Mouse (Mus musculus): ENCODE results near the gene Gm11555. TPM values are rescaled to one million over a fixed set of nuclear protein-coding genes. Genes with fewer than 3 reads are reported as not detected.
"Not testable (repeated sequence)": the region's sequence is repeated elsewhere in the genome, so short reads cannot be mapped to it uniquely, and the experiment has no call there.

Gene Gm11555
- total RNA-seq (2014; fragmentation: Nextera tagmentation) (not detected in 2 replicates), total RNA-seq (2017) (not detected in 2 replicates), polyA plus RNA-seq (2012) (not detected in 2 replicates)

GRCm38 (mm10) chr11:99650136-99650535, at the start of gene Gm11555:
Gm11555 (minus strand) TSS chr11:99650236.
- TF ChIP-seq GATA1 (IDR thresholded peaks at IDR 0.05; ENCODE audit: borderline replicate concordance, low read length), result no peak
- TF ChIP-seq GATA2 (IDR thresholded peaks at IDR 0.05; ENCODE audit: borderline replicate concordance, low read depth, low read length), result no peak
- TF ChIP-seq TAL1 (conservative IDR thresholded peaks at IDR 0.05; ENCODE audit: low read depth, low read length), result no peak
- no peak for TF ChIP-seq CTCF (IDR thresholded peaks at IDR 0.05; ENCODE audit: low read depth, low read length)
- TF ChIP-seq POLR2AphosphoS5 (IDR thresholded peaks at IDR 0.05; ENCODE audit: insufficient replicate concordance, low read depth, low read length), result no peak
- DNase-seq (ENCODE audit: low spot score) (no peak), ATAC-seq (ENCODE audit: extremely low read depth, insufficient number of reproducible peaks, low FRiP score, poor library complexity, severe bottlenecking) (no peak)
- Histone ChIP-seq H3K4me1 (ENCODE audit: insufficient read depth, low read depth, low read length) (no peaks in the 10 kb centered on the region), H3K9me3 (replicated peaks) (peaks cover 14% of the 10 kb centered on the region), H3K4me3 (ENCODE audit: low read depth, low read length) (no peak within 1 kb of the TSS), H3K27me3 (ENCODE audit: insufficient read depth, low read length) (no peaks in the 10 kb centered on the region), H3K36me3 (replicated peaks) (no peaks in the 10 kb centered on the region)

GRCm38 (mm10) chr11:99690463-99690862, 40.4 kb upstream of the Gm11555 start, which contains the start of gene Gm14190:
Gm14190 (minus strand) TSS chr11:99690740.
- DNase-seq (ENCODE audit: low spot score) (no peak), ATAC-seq (ENCODE audit: extremely low read depth, insufficient number of reproducible peaks, low FRiP score, poor library complexity, severe bottlenecking) (no peak)
- no peaks in the 10 kb centered on the region for H3K36me3 ChIP-seq (replicated peaks)
- no peaks in the 10 kb centered on the region for H3K4me1 ChIP-seq (ENCODE audit: insufficient read depth, low read depth, low read length)
- no peaks in the 10 kb centered on the region for H3K27me3 ChIP-seq (ENCODE audit: insufficient read depth, low read length)
- no peak within 1 kb of the TSS for H3K4me3 ChIP-seq (ENCODE audit: low read depth, low read length)
- TF ChIP-seq CTCF (IDR thresholded peaks at IDR 0.05; ENCODE audit: low read depth, low read length) (no peak), POLR2AphosphoS5 (IDR thresholded peaks at IDR 0.05; ENCODE audit: insufficient replicate concordance, low read depth, low read length) (no peak), GATA1 (IDR thresholded peaks at IDR 0.05; ENCODE audit: borderline replicate concordance, low read length) (no peak), GATA2 (IDR thresholded peaks at IDR 0.05; ENCODE audit: borderline replicate concordance, low read depth, low read length) (no peak), TAL1 (conservative IDR thresholded peaks at IDR 0.05; ENCODE audit: low read depth, low read length) (no peak)
- peaks cover 5% of the 10 kb centered on the region for H3K9me3 ChIP-seq (replicated peaks)

- ATAC-seq (ENCODE audit: extremely low read depth, insufficient number of reproducible peaks, low FRiP score, poor library complexity, severe bottlenecking); H3K27me3 ChIP-seq (ENCODE audit: insufficient read depth, low read length); H3K4me3 ChIP-seq (ENCODE audit: low read depth, low read length); H3K4me1 ChIP-seq (ENCODE audit: insufficient read depth, low read depth, low read length); DNase-seq (ENCODE audit: low spot score); H3K36me3 ChIP-seq (replicated peaks): not testable (repeated sequence)
- H3K9me3 ChIP-seq (replicated peaks), result peaks cover 11% of the 10 kb centered on the region
These were observed 35.2 kb upstream of the Gm11555 start for GRCm38 (mm10) chr11:99685235-99685634.

- peaks cover 18% of the 10 kb centered on the region for H3K9me3 ChIP-seq (replicated peaks)
- no peaks in the 10 kb centered on the region for H3K4me1 ChIP-seq (ENCODE audit: insufficient read depth, low read depth, low read length)
- no peaks in the 10 kb centered on the region for H3K27me3 ChIP-seq (ENCODE audit: insufficient read depth, low read length)
- no peak overlapping the region for H3K4me3 ChIP-seq (ENCODE audit: low read depth, low read length)
- DNase-seq (ENCODE audit: low spot score) (no peak), ATAC-seq (ENCODE audit: extremely low read depth, insufficient number of reproducible peaks, low FRiP score, poor library complexity, severe bottlenecking) (no peak)
- TF ChIP-seq TAL1 (conservative IDR thresholded peaks at IDR 0.05; ENCODE audit: low read depth, low read length) (no peak), GATA2 (IDR thresholded peaks at IDR 0.05; ENCODE audit: borderline replicate concordance, low read depth, low read length) (no peak), GATA1 (IDR thresholded peaks at IDR 0.05; ENCODE audit: borderline replicate concordance, low read length) (no peak), POLR2AphosphoS5 (IDR thresholded peaks at IDR 0.05; ENCODE audit: insufficient replicate concordance, low read depth, low read length) (no peak)
- no peaks in the 10 kb centered on the region for H3K36me3 ChIP-seq (replicated peaks)
These were observed 33.4 kb upstream of the Gm11555 start for GRCm38 (mm10) chr11:99683481-99683880.

GRCm38 (mm10) chr11:99665860-99666259, 15.8 kb upstream of the Gm11555 start, which contains the start of gene Krtap4-6:
Krtap4-6 (minus strand) TSS chr11:99665960.
- H3K36me3 ChIP-seq (replicated peaks), result no peaks in the 10 kb centered on the region
- no peak for DNase-seq (ENCODE audit: low spot score)

GRCm38 (mm10) chr11:99662802-99663201, 12.8 kb upstream of the Gm11555 start:
- Histone ChIP-seq H3K9me3 (replicated peaks) (peaks cover 30% of the 10 kb centered on the region), H3K36me3 (replicated peaks) (no peaks in the 10 kb centered on the region), H3K27me3 (ENCODE audit: insufficient read depth, low read length) (no peaks in the 10 kb centered on the region), H3K4me1 (ENCODE audit: insufficient read depth, low read depth, low read length) (no peaks in the 10 kb centered on the region), H3K4me3 (ENCODE audit: low read depth, low read length) (no peak overlapping the region)
- no peak for TF ChIP-seq POLR2AphosphoS5 (IDR thresholded peaks at IDR 0.05; ENCODE audit: insufficient replicate concordance, low read depth, low read length)
- TF ChIP-seq CTCF (IDR thresholded peaks at IDR 0.05; ENCODE audit: low read depth, low read length), result no peak
- no peak for TF ChIP-seq GATA2 (IDR thresholded peaks at IDR 0.05; ENCODE audit: borderline replicate concordance, low read depth, low read length)
- TF ChIP-seq TAL1 (conservative IDR thresholded peaks at IDR 0.05; ENCODE audit: low read depth, low read length), result no peak
- no peak for TF ChIP-seq GATA1 (IDR thresholded peaks at IDR 0.05; ENCODE audit: borderline replicate concordance, low read length)
- DNase-seq (ENCODE audit: low spot score) (no peak), ATAC-seq (ENCODE audit: extremely low read depth, insufficient number of reproducible peaks, low FRiP score, poor library complexity, severe bottlenecking) (no peak)

More at GRCm38 (mm10) chr11:99665860-99666259, 15.8 kb upstream of the Gm11555 start, which contains the start of gene Krtap4-6:
- no peak within 1 kb of the TSS for H3K4me3 ChIP-seq (ENCODE audit: low read depth, low read length)
- H3K27me3 ChIP-seq (ENCODE audit: insufficient read depth, low read length), result no peaks in the 10 kb centered on the region
- no peaks in the 10 kb centered on the region for H3K4me1 ChIP-seq (ENCODE audit: insufficient read depth, low read depth, low read length)
- no peak for ATAC-seq (ENCODE audit: extremely low read depth, insufficient number of reproducible peaks, low FRiP score, poor library complexity, severe bottlenecking)
- H3K9me3 ChIP-seq (replicated peaks), result peaks cover 19% of the 10 kb centered on the region
- TF ChIP-seq POLR2AphosphoS5 (IDR thresholded peaks at IDR 0.05; ENCODE audit: insufficient replicate concordance, low read depth, low read length) (no peak), TAL1 (conservative IDR thresholded peaks at IDR 0.05; ENCODE audit: low read depth, low read length) (no peak), GATA2 (IDR thresholded peaks at IDR 0.05; ENCODE audit: borderline replicate concordance, low read depth, low read length) (no peak), GATA1 (IDR thresholded peaks at IDR 0.05; ENCODE audit: borderline replicate concordance, low read length) (no peak), CTCF (IDR thresholded peaks at IDR 0.05; ENCODE audit: low read depth, low read length) (no peak)

Measured in G1E (cell line).